Mouse (Mus musculus): ENCODE measurements around the gene Selenof. TPM values are rescaled to one million over a fixed set of nuclear protein-coding genes. Genes with fewer than 3 reads are reported as not detected.

Selenof gene
- polyA plus RNA-seq, 1 experiment from 2014 or later = 538 TPM

DNA sequence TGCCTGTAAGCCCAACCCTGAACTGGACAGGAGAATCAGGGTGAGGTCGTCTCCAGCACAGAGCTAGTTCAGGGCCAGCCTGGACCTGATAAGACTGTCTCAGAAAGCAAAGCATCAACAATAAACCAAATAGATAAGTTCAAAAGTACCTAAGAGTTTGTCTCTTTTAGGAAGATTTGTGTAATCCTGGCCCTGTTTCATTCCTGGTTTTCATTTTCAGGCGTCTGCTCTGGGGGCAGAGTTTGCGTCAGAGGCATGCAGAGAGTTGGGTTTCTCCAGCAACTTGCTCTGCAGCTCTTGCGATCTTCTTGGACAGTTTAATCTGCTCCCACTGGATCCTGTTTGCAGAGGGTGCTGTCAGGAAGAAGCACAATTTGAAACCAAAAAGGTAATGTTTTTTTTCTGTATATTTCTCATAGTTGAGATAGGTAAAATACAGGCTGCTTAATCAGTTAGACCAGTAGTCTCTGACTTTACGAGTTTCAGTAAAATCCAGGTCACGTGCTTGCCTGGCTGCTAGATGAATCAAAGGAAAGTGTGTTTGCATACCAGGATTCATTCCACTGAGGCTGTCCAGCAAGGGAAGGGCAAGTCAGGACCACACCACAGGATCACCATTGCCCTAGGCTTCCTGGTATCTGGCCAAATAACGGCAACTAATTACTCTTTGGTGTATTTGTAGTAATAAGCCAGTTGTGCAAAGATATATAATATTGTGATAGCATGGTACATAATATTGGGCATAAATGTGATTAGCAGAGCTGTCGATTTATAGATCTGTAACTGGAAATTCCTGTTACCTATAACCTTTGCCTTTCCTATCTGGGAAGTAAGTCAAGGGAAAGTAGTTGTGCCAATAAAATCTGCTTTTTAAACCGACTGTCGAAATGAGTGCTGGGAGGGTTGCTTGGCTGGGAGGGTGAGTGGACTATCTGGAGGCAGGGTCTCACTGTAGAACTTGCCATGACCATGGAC is 7.5 kb downstream of the Selenof start:
- ATAC-seq = no peak
- Histone ChIP-seq H3K9me3 (ENCODE audit: control insufficient read depth, low read length) (no peaks in the 10 kb centered on the region), H3K4me3 (replicated peaks; ENCODE audit: low read length) (no peak overlapping the region), H3K36me3 (ENCODE audit: control insufficient read depth, insufficient read depth) (peaks cover 11% of the 10 kb centered on the region; the same call in 1 of the 2 replicates), H3K4me1 (replicated peaks; ENCODE audit: control insufficient read depth, insufficient read depth, low read length) (no peaks in the 10 kb centered on the region), H3K4me2 (ENCODE audit: low read length) (no peak overlapping the region), H3K27ac (ENCODE audit: low read length) (no peak overlapping the region), H3K9ac (replicated peaks; ENCODE audit: low read depth, low read length) (no peak overlapping the region), H3K27me3 (replicated peaks; ENCODE audit: control insufficient read depth, insufficient read depth, low read length) (no peaks in the 10 kb centered on the region)
- 90% methylated on average over 10 of the region's 10 CpGs for WGBS

DNA sequence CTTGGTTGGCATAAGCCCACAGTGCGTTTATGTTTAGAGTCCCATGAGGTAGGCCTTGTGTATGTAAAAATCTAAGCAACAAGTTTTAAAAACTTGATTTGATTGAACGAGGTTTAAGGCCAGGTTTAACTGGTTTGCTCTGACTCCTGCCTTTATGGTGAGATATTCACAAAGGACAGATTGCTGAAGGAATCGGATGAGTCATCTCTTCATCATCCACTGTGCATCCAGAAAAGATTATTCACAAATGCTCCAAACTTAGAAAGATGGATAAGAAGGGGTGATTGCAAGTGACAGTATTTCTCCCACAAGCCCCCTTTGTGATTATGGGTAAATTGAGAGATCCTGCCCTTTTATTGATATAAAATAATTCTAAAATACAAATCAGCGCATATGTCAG is 8.8 kb downstream of the Selenof start:
- H3K9ac ChIP-seq (replicated peaks; ENCODE audit: low read depth, low read length) = no peak overlapping the region
- no peak overlapping the region for H3K27ac ChIP-seq (ENCODE audit: low read length)
- H3K4me3 ChIP-seq (replicated peaks; ENCODE audit: low read length) = no peak overlapping the region
- no peaks in the 10 kb centered on the region for H3K4me1 ChIP-seq (replicated peaks; ENCODE audit: control insufficient read depth, insufficient read depth, low read length)
- no peaks in the 10 kb centered on the region for H3K9me3 ChIP-seq (ENCODE audit: control insufficient read depth, low read length)
- H3K36me3 ChIP-seq (ENCODE audit: control insufficient read depth, insufficient read depth) = peaks cover 11% of the 10 kb centered on the region; the same call in 1 of the 2 replicates
- no peaks in the 10 kb centered on the region for H3K27me3 ChIP-seq (replicated peaks; ENCODE audit: control insufficient read depth, insufficient read depth, low read length)
- 90% methylated on average over 4 of the region's 4 CpGs for WGBS
- H3K4me2 ChIP-seq (ENCODE audit: low read length) = no peak overlapping the region
- ATAC-seq = no peak

DNA sequence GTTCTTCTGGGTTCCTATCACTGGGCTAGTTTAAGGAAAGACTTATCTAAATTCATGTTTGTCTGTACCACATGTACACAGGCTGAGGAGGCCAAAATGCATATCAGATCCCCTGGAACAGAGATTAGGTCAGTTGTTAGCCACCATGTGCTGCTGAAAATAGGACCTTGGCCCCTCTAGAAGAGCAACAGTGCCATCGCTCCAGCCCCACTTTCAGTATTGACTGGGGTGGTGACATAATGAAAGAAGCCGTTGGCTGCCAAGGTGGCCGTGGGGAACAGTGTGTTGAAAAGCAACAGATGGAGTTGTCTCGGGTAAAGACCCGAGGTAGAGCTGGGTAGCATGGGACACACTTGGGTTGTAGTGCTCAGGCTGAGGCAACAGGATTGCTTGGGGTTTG is 9.7 kb downstream of the Selenof start:
- H3K27ac ChIP-seq (ENCODE audit: low read length) = no peak overlapping the region
- 56% methylated on average over 5 of the region's 5 CpGs for WGBS
- H3K4me2 ChIP-seq (ENCODE audit: low read length) = no peak overlapping the region
- no peaks in the 10 kb centered on the region for H3K9me3 ChIP-seq (ENCODE audit: control insufficient read depth, low read length)
- no peak for ATAC-seq
- no peaks in the 10 kb centered on the region for H3K27me3 ChIP-seq (replicated peaks; ENCODE audit: control insufficient read depth, insufficient read depth, low read length)
- no peak overlapping the region for H3K9ac ChIP-seq (replicated peaks; ENCODE audit: low read depth, low read length)
- no peaks in the 10 kb centered on the region for H3K4me1 ChIP-seq (replicated peaks; ENCODE audit: control insufficient read depth, insufficient read depth, low read length)
- peaks cover 11% of the 10 kb centered on the region; the same call in 1 of the 2 replicates for H3K36me3 ChIP-seq (ENCODE audit: control insufficient read depth, insufficient read depth)
- H3K4me3 ChIP-seq (replicated peaks; ENCODE audit: low read length) = no peak overlapping the region

- 88% methylated on average over 7 of the region's 7 CpGs for WGBS
- no peak for ATAC-seq
- Histone ChIP-seq H3K27ac (ENCODE audit: low read length) (no peak overlapping the region), H3K4me2 (ENCODE audit: low read length) (no peak overlapping the region), H3K9ac (replicated peaks; ENCODE audit: low read depth, low read length) (no peak overlapping the region), H3K4me1 (replicated peaks; ENCODE audit: control insufficient read depth, insufficient read depth, low read length) (no peaks in the 10 kb centered on the region), H3K27me3 (replicated peaks; ENCODE audit: control insufficient read depth, insufficient read depth, low read length) (no peaks in the 10 kb centered on the region), H3K4me3 (replicated peaks; ENCODE audit: low read length) (no peak overlapping the region), H3K9me3 (ENCODE audit: control insufficient read depth, low read length) (no peaks in the 10 kb centered on the region), H3K36me3 (ENCODE audit: control insufficient read depth, insufficient read depth) (peaks cover 11% of the 10 kb centered on the region; the same call in 1 of the 2 replicates)
Measured at GRCm38 (mm10) chr3:144580281-144580680, 10.2 kb downstream of the Selenof start.

GRCm38 (mm10) chr3:144581842-144582241 is 11.7 kb downstream of the Selenof start:
- peaks cover 11% of the 10 kb centered on the region; the same call in 1 of the 2 replicates for H3K36me3 ChIP-seq (ENCODE audit: control insufficient read depth, insufficient read depth)
- no peak for ATAC-seq
- H3K9me3 ChIP-seq (ENCODE audit: control insufficient read depth, low read length) = no peaks in the 10 kb centered on the region
- no peaks in the 10 kb centered on the region for H3K27me3 ChIP-seq (replicated peaks; ENCODE audit: control insufficient read depth, insufficient read depth, low read length)
- WGBS = 95% methylated on average over 3 of the region's 3 CpGs
- no peaks in the 10 kb centered on the region for H3K4me1 ChIP-seq (replicated peaks; ENCODE audit: control insufficient read depth, insufficient read depth, low read length)
- no peak overlapping the region for H3K9ac ChIP-seq (replicated peaks; ENCODE audit: low read depth, low read length)
- H3K4me3 ChIP-seq (replicated peaks; ENCODE audit: low read length) = no peak overlapping the region
- H3K27ac ChIP-seq (ENCODE audit: low read length) = no peak overlapping the region
- H3K4me2 ChIP-seq (ENCODE audit: low read length) = no peak overlapping the region

DNA sequence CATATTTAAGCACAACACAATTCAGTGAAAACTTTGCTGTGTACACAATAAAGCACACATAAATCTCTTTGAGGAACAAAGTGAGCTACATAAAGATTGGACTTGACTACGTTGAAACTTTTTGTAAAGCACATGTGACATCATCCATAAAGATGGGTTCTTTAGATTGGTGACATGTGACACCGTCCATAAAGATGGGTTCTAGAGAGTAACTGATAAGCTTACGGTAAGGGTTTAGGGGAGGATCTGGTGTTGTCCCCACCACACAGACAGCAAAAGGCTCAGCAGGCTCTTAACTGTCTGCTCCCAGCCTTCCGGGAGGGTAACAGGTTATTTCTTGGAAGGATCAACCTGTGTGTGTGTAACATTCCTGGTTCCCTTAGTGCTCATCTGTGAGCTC is 12.2 kb downstream of the Selenof start:
- no peaks in the 10 kb centered on the region for H3K27me3 ChIP-seq (replicated peaks; ENCODE audit: control insufficient read depth, insufficient read depth, low read length)
- no peaks in the 10 kb centered on the region for H3K9me3 ChIP-seq (ENCODE audit: control insufficient read depth, low read length)
- peaks cover 13% of the 10 kb centered on the region; the same call in 1 of the 2 replicates for H3K36me3 ChIP-seq (ENCODE audit: control insufficient read depth, insufficient read depth)
- no peak overlapping the region for H3K27ac ChIP-seq (ENCODE audit: low read length)
- H3K4me1 ChIP-seq (replicated peaks; ENCODE audit: control insufficient read depth, insufficient read depth, low read length) = no peaks in the 10 kb centered on the region
- H3K9ac ChIP-seq (replicated peaks; ENCODE audit: low read depth, low read length) = no peak overlapping the region
- H3K4me2 ChIP-seq (ENCODE audit: low read length) = no peak overlapping the region
- 88% methylated on average over 4 of the region's 4 CpGs for WGBS
- H3K4me3 ChIP-seq (replicated peaks; ENCODE audit: low read length) = no peak overlapping the region
- no peak for ATAC-seq

DNA sequence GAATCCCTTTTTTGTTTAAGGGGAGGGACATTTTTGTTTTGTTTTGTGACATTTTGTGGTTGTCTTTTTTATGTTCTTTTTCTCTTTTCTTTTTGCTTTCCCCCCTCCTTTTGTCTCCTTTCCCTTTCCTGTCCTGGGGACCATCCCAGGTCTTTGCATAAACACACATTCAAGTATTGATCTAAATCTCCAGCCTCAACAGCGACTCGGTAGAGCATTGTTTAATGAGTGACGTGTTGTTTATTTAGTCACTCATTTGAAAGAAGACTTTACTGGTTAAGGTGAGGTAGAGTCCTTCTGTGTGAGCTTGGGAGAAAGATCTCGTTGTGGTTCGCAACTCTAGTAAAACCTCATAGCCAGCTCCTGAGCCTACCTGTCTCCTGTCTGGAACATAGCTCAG is 13.7 kb downstream of the Selenof start:
- WGBS = 58% methylated on average over 5 of the region's 5 CpGs
- Histone ChIP-seq H3K36me3 (ENCODE audit: control insufficient read depth, insufficient read depth) (peaks cover 7% of the 10 kb centered on the region; the same call in 1 of the 2 replicates), H3K9ac (replicated peaks; ENCODE audit: low read depth, low read length) (no peak overlapping the region), H3K4me1 (replicated peaks; ENCODE audit: control insufficient read depth, insufficient read depth, low read length) (no peaks in the 10 kb centered on the region), H3K27me3 (replicated peaks; ENCODE audit: control insufficient read depth, insufficient read depth, low read length) (no peaks in the 10 kb centered on the region), H3K9me3 (ENCODE audit: control insufficient read depth, low read length) (no peaks in the 10 kb centered on the region), H3K4me2 (ENCODE audit: low read length) (no peak overlapping the region), H3K4me3 (replicated peaks; ENCODE audit: low read length) (no peak overlapping the region), H3K27ac (ENCODE audit: low read length) (no peak overlapping the region)
- no peak for ATAC-seq

DNA sequence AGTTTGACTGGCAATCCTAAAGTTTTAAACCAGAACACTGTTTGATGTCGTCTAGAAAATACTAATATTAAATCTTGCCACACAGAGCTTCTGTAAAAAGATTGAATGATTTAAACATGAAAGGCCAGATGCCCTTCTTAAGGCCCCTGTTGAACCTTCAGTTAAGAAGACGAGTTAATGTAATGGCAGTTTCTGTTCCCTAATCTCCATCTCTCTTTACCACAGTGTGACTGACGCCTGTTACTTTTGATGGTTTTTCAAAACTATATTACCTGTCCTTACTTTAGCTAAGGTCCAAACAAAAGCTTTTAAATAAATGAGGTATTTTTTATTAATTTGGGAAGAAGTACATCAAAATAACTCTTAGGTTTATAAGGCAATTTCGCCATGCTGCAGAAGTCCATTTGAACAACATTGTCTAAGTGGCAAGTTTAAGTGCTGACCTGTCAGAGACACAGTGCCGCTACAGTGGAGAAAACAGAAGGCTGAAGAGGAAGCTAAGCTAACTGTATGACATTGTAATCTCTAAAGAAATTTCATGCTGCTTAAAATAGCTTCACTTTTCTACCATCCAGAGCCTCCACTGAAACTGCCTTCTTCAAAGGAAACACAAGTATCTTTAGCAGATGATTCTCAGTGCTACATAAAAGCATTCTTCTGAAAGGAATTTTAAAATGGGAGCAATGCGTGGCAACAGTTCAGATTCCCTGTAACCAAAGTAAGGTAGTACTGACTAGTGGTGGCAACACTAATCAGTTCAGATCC is 14.9 kb downstream of the Selenof start:
- Histone ChIP-seq H3K4me3 (replicated peaks; ENCODE audit: low read length) (no peak overlapping the region), H3K9me3 (ENCODE audit: control insufficient read depth, low read length) (no peaks in the 10 kb centered on the region), H3K27ac (ENCODE audit: low read length) (no peak overlapping the region), H3K4me2 (ENCODE audit: low read length) (no peak overlapping the region), H3K9ac (replicated peaks; ENCODE audit: low read depth, low read length) (no peak overlapping the region), H3K4me1 (replicated peaks; ENCODE audit: control insufficient read depth, insufficient read depth, low read length) (no peaks in the 10 kb centered on the region), H3K27me3 (replicated peaks; ENCODE audit: control insufficient read depth, insufficient read depth, low read length) (no peaks in the 10 kb centered on the region), H3K36me3 (ENCODE audit: control insufficient read depth, insufficient read depth) (peaks cover 7% of the 10 kb centered on the region; the same call in 1 of the 2 replicates)
- WGBS = 86% methylated on average over 6 of the region's 6 CpGs
- ATAC-seq = no peak

- Histone ChIP-seq H3K4me1 (replicated peaks; ENCODE audit: control insufficient read depth, insufficient read depth, low read length) (no peaks in the 10 kb centered on the region), H3K36me3 (ENCODE audit: control insufficient read depth, insufficient read depth) (peaks cover 10% of the 10 kb centered on the region; the same call in 1 of the 2 replicates), H3K4me3 (replicated peaks; ENCODE audit: low read length) (no peak overlapping the region), H3K9me3 (ENCODE audit: control insufficient read depth, low read length) (no peaks in the 10 kb centered on the region), H3K27ac (ENCODE audit: low read length) (no peak overlapping the region), H3K9ac (replicated peaks; ENCODE audit: low read depth, low read length) (no peak overlapping the region), H3K4me2 (ENCODE audit: low read length) (no peak overlapping the region), H3K27me3 (replicated peaks; ENCODE audit: control insufficient read depth, insufficient read depth, low read length) (no peaks in the 10 kb centered on the region)
- ATAC-seq = no peak
- 84% methylated on average over 7 of the region's 7 CpGs for WGBS
Measured at GRCm38 (mm10) chr3:144586731-144587130, 16.6 kb downstream of the Selenof start.

All from forebrain, embryonic 16.5 days (tissue).